Mouse (Mus musculus) c-Kit-negative CD71-positive TER-119-positive erythroid progenitor cells, embryonic 14.5 days (primary cell): ENCODE data around the gene Ndufaf2.

Source experiments
- DNase-seq: peaks from one replicate; pipeline ENCODE4 v3.0.0-alpha.2; 2013; ENCODE audit warnings: low read depth, low spot score

Ndufaf2 gene

GRCm38 (mm10) chr13:108039902-108040301 is 118.5 kb downstream of the Ndufaf2 start:
- DNase-seq = no peak

GRCm38 (mm10) chr13:108039375-108039774 is 119.0 kb downstream of the Ndufaf2 start:
- no peak for DNase-seq

GRCm38 (mm10) chr13:108032789-108033188 is 125.6 kb downstream of the Ndufaf2 start:
- no peak for DNase-seq

- DNase-seq = no peak
These were observed 132.6 kb downstream of the Ndufaf2 start for GRCm38 (mm10) chr13:108025802-108026201.

GRCm38 (mm10) chr13:108017349-108017748 is 141.1 kb downstream of the Ndufaf2 start:
- DNase-seq = no peak

- DNase-seq = no peak
These were observed 143.3 kb downstream of the Ndufaf2 start for GRCm38 (mm10) chr13:108015166-108015565.

- DNase-seq = no peak
These were observed 144.6 kb downstream of the Ndufaf2 start for GRCm38 (mm10) chr13:108013839-108014238.

GRCm38 (mm10) chr13:108013110-108013509 is 145.3 kb downstream of the Ndufaf2 start:
- DNase-seq = no peak

- DNase-seq = no peak
These were observed 150.6 kb downstream of the Ndufaf2 start for GRCm38 (mm10) chr13:108007861-108008260.

GRCm38 (mm10) chr13:107996301-107996700 is 162.1 kb downstream of the Ndufaf2 start:
- no peak for DNase-seq

- DNase-seq = no peak
These were observed 163.2 kb downstream of the Ndufaf2 start for GRCm38 (mm10) chr13:107995211-107995610.

- no peak for DNase-seq
These were observed 165.8 kb downstream of the Ndufaf2 start for GRCm38 (mm10) chr13:107992573-107992972.

- no peak for DNase-seq
These were observed 173.8 kb downstream of the Ndufaf2 start for GRCm38 (mm10) chr13:107984641-107985040.

GRCm38 (mm10) chr13:107984186-107984585 is 174.2 kb downstream of the Ndufaf2 start:
- no peak for DNase-seq

- DNase-seq = no peak
These were observed 175.1 kb downstream of the Ndufaf2 start for GRCm38 (mm10) chr13:107983231-107983847.

- DNase-seq = no peak
These were observed 179.0 kb downstream of the Ndufaf2 start for GRCm38 (mm10) chr13:107979461-107979860.

GRCm38 (mm10) chr13:107976886-107977656 is 181.4 kb downstream of the Ndufaf2 start:
- DNase-seq = no peak

- DNase-seq = no peak
These were observed 186.0 kb downstream of the Ndufaf2 start for GRCm38 (mm10) chr13:107972451-107972850.

- DNase-seq = no peak
These were observed 186.6 kb downstream of the Ndufaf2 start for GRCm38 (mm10) chr13:107971868-107972267.

GRCm38 (mm10) chr13:107970422-107971142 is 187.8 kb downstream of the Ndufaf2 start:
- DNase-seq = no peak

GRCm38 (mm10) chr13:107969961-107970391 is 188.4 kb downstream of the Ndufaf2 start:
- DNase-seq = no peak

GRCm38 (mm10) chr13:107964616-107965015 is 193.8 kb downstream of the Ndufaf2 start:
- DNase-seq = no peak
